Mouse (Mus musculus) E14TG2a.4 (cell line): ENCODE measurements around the gene Pgap3.

Experiments
- CTCF ChIP-seq: conservative IDR thresholded peaks from 2 replicates; pipeline ENCODE4 v1.5.1; 2014; ENCODE audit warnings: low read length
- NANOG ChIP-seq: IDR thresholded peaks from 2 replicates; pipeline ENCODE4 v1.6.1; 2014; ENCODE audit warnings: borderline replicate concordance, low read length, mixed read lengths
- POU5F1 ChIP-seq: IDR thresholded peaks from 2 replicates; pipeline ENCODE4 v1.6.1; 2014; ENCODE audit warnings: low read length, borderline replicate concordance

DNA sequence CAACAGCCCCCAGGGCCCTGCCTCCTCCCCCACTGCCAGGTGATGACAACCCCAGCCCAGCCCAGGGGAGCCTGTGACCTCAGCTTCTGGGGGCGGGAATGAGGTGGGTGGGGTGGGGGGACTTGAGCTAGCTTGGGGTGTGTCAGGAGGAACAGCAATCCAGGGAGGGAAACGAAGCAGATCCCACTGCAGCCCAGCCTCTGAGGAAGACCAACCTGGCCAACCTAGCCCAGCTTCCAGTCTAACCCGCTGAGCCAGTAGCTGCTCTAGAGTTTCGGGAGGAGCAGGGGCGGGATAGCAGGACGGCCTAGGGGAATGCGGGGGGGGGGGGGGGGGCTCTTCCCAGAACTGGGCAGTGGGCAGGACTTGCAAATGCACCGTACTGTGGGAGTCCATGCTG lies 8.3 kb downstream of the Pgap3 start:
- TF ChIP-seq CTCF = no peak
- no peak for TF ChIP-seq POU5F1
- TF ChIP-seq NANOG = no peak
